Mouse (Mus musculus) left cerebral cortex, adult 18-20 months (tissue): ENCODE data around the gene Bola1. TPM values are rescaled to one million over a fixed set of nuclear protein-coding genes. Genes with fewer than 3 reads are reported as not detected.
"Not testable (repeated sequence)": the region's sequence is repeated elsewhere in the genome, so short reads cannot be mapped to it uniquely, and the experiment has no call there.

Experiments
- DNase-seq, 2 experiments: peaks; one replicate each; pipeline ENCODE4 v3.0.0; 2021 to 2022; ENCODE audit warnings: low spot score in 2 of 2, mixed read lengths in 1 of 2
- total RNA-seq, 2 experiments: library from RNA; stranded (reverse); gene quantifications; 2 replicates each; pipeline ENCODE4 v1.2.3; 2021

Gene Bola1
- total RNA-seq, 2 experiments from 2014 or later, result 12.3 to 16.2 TPM

- DNase-seq, result peak in 1 of 2 experiments; percentile 42
Measured at GRCm38 (mm10) chr3:96182382-96182776, 37.1 kb downstream of the Bola1 start.

- peak; percentile 31 to 37 for DNase-seq
Measured at GRCm38 (mm10) chr3:96181510-96182381, 37.8 kb downstream of the Bola1 start.

- DNase-seq, result peak; percentile 74 to 77
Measured at GRCm38 (mm10) chr3:96180727-96181477, 38.6 kb downstream of the Bola1 start, which contains the start of gene Sv2a. TSS of gene Sv2a (plus strand) at chr3:96181151.

GRCm38 (mm10) chr3:96179531-96179930 is 40.0 kb downstream of the Bola1 start:
- no peak for DNase-seq

- DNase-seq, result no peak
Measured at GRCm38 (mm10) chr3:96178902-96179301, 40.6 kb downstream of the Bola1 start.

GRCm38 (mm10) chr3:96178427-96178826 is 41.1 kb downstream of the Bola1 start:
- DNase-seq, result no peak

- no peak for DNase-seq
Measured at GRCm38 (mm10) chr3:96175251-96175650, 44.3 kb downstream of the Bola1 start.

GRCm38 (mm10) chr3:96174042-96174441 is 45.5 kb downstream of the Bola1 start:
- DNase-seq, result not testable (repeated sequence)

- DNase-seq, result no peak
Measured at GRCm38 (mm10) chr3:96173185-96173584, 46.3 kb downstream of the Bola1 start.

- DNase-seq, result peak; percentile 78 to 80
Measured at GRCm38 (mm10) chr3:96172197-96173178, 47.0 kb downstream of the Bola1 start, which contains the start of gene Sf3b4. TSS of gene Sf3b4 (plus strand) at chr3:96172332.

GRCm38 (mm10) chr3:96171583-96172196 is 47.8 kb downstream of the Bola1 start:
- no peak for DNase-seq

GRCm38 (mm10) chr3:96170976-96171545 is 48.4 kb downstream of the Bola1 start:
- no peak for DNase-seq

- DNase-seq, result no peak
Measured at GRCm38 (mm10) chr3:96170276-96170675, 49.2 kb downstream of the Bola1 start.

- no peak for DNase-seq
Measured at GRCm38 (mm10) chr3:96168466-96169158, 50.9 kb downstream of the Bola1 start.

- DNase-seq, result no peak
Measured at GRCm38 (mm10) chr3:96163040-96163439, 56.5 kb downstream of the Bola1 start.

- DNase-seq, result peak in 1 of 2 experiments; percentile 34
Measured at GRCm38 (mm10) chr3:96161869-96162840, 57.4 kb downstream of the Bola1 start, which contains the start of gene Mtmr11. TSS of gene Mtmr11 (plus strand) at chr3:96162004.

GRCm38 (mm10) chr3:96160803-96161516 is 58.5 kb downstream of the Bola1 start:
- peak; percentile 64 to 68 for DNase-seq
